Mouse (Mus musculus): ENCODE data around the gene Fuom. TPM values are rescaled to one million over a fixed set of nuclear protein-coding genes. Genes with fewer than 3 reads are reported as not detected.

Gene Fuom
- total and polyA plus RNA-seq, 3 experiments: 71.5 to 101 (median 83.4) TPM

DNA sequence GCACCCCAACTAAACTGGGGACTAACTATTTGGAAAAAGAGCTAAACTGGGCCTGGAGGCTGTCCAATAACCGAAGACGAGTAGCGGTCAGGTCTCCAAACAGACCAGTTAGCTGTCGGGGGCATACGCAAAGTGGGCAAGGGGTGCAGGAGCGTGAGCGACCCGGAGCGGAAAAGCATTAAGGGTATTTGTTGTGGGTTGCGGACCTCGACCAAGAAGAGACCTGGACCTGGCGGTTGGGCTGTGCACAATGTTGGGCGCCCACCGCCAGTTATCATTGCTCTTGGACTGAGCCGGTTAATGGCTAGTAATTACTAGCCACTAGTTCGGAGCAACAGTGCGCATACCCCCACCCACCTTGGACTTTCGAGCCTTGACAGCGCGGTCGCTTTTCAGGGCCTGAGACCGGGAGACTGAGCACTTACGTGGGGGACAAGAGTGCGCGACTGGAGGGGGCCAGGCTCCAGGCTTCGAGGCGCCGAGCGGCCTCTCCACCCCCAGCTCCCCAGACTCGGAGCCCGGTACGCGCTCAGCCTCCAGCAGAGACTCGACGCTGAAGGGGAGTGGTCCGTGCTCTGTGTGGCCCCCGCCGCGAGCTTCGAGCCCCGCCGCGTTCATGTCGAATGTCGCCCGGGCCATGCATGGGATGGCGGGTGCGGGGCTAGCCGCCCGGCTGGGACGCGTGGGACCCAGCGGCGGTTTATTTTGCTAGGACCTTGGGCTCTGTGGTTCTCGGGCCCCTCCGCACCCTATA, 53.7 kb downstream of the Fuom start, which contains the start of gene Msx3:
Msx3 (minus strand) TSS at position 729 of the 754 bp plus-strand sequence.
- H3K27ac ChIP-seq: no peak within 1 kb of the TSS
- no peak within 1 kb of the TSS for H3K9ac ChIP-seq (ENCODE audit: low read depth, low read length)
- no peaks in the 10 kb centered on the region for H3K79me2 ChIP-seq (replicated peaks; ENCODE audit: control insufficient read depth, insufficient read depth, low read length)
- H3K36me3 ChIP-seq (ENCODE audit: control insufficient read depth, insufficient read depth, low read length): no peaks in the 10 kb centered on the region
- H3K4me3 ChIP-seq: peak within 1 kb of the TSS; percentile 40
- H3K27me3 ChIP-seq (ENCODE audit: control insufficient read depth, insufficient read depth, low read length): peaks cover 9% of the 10 kb centered on the region; the same call in 1 of the 2 replicates
- H3K4me1 ChIP-seq (ENCODE audit: control insufficient read depth, insufficient read depth, low read length): peaks cover 1% of the 10 kb centered on the region; the same call in 1 of the 2 replicates
- TF ChIP-seq CTCF (IDR thresholded peaks at IDR 0.05) (no peak), POLR2A (IDR thresholded peaks at IDR 0.05; ENCODE audit: insufficient read depth, low read depth, low read length) (no peak), EP300 (IDR thresholded peaks at IDR 0.05; ENCODE audit: insufficient read depth, low read depth, low read length) (no peak)
- no peak for DNase-seq
- WGBS: 3% methylated on average over 56 of the region's 56 CpGs
- intact Hi-C loops (cut with DNase I): no loop called here

DNA sequence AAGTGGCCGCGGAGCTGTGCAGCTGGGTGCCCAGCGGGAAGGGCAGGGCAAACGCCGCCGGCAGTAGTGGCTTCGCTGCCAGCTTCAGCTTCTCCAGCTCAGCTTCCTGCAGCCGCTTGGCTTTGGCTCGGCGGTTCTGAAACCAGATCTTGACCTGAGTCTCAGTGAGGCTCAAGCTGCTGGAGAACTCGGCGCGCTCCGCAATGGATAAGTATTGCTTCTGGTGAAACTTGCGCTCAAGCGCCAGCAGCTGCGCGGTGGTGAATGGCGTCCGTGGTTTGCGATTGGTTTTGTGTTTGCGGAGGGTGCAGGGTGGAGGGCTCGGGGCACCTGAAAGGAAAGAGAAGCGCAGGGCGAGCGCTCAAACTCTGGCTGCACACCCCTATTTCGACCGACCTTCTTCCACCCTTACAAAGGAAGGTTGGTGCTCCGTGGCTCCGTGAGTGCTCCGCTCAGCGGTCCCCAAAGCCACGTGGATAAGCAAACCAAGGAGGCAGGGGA, 54.4 kb downstream of the Fuom start:
- Histone ChIP-seq H3K4me1 (ENCODE audit: control insufficient read depth, insufficient read depth, low read length) (peaks cover 1% of the 10 kb centered on the region; the same call in 1 of the 2 replicates), H3K27ac (no peak overlapping the region), H3K4me3 (peak overlapping the region; percentile 27), H3K27me3 (ENCODE audit: control insufficient read depth, insufficient read depth, low read length) (peaks cover 9% of the 10 kb centered on the region; the same call in 1 of the 2 replicates), H3K36me3 (ENCODE audit: control insufficient read depth, insufficient read depth, low read length) (no peaks in the 10 kb centered on the region), H3K9ac (ENCODE audit: low read depth, low read length) (no peak overlapping the region), H3K79me2 (replicated peaks; ENCODE audit: control insufficient read depth, insufficient read depth, low read length) (no peaks in the 10 kb centered on the region)
- under 1% methylated on average over 33 of the region's 33 CpGs for WGBS
- TF ChIP-seq CTCF (IDR thresholded peaks at IDR 0.05) (no peak), EP300 (IDR thresholded peaks at IDR 0.05; ENCODE audit: insufficient read depth, low read depth, low read length) (no peak), POLR2A (IDR thresholded peaks at IDR 0.05; ENCODE audit: insufficient read depth, low read depth, low read length) (no peak)
- DNase-seq: peak in 1 of 2 experiments; percentile 29
- intact Hi-C loops (cut with DNase I): no loop called here

Other genes starting within 250 kb of the Fuom start
- not detected for gene Kndc1, start 207.7 kb downstream of the Fuom start, total RNA-seq (2021)
- gene Kndc1, start 207.7 kb downstream of the Fuom start, polyA plus RNA-seq (2012; rRNA removed): 0.47 TPM in 1 of 2 replicates, not detected in the other
- not detected for gene Utf1, start 158.7 kb downstream of the Fuom start, total RNA-seq (2021)
- gene Utf1, start 158.7 kb downstream of the Fuom start, polyA plus RNA-seq (2012; rRNA removed): not detected in 2 replicates
- gene 6430531B16Rik, start 123.7 kb downstream of the Fuom start, total RNA-seq (2021): not detected
- gene 6430531B16Rik, start 123.7 kb downstream of the Fuom start, polyA plus RNA-seq (2012; rRNA removed): 0.25 TPM in 1 of 2 replicates, not detected in the other
- under 1 TPM; 0.26 to 0.73 TPM for gene Adam8, start 109.9 kb downstream of the Fuom start, total RNA-seq (2021)
- gene Adam8, start 109.9 kb downstream of the Fuom start, polyA plus RNA-seq (2012; rRNA removed): 2.3 and 9.1 TPM in 2 replicates
- 10 to 100 TPM in 1 of 2 experiments, 1 to 10 TPM in 1; 8.5 to 11.1 TPM for gene Zfp511, start 66.0 kb downstream of the Fuom start, total RNA-seq (2021)
- gene Zfp511, start 66.0 kb downstream of the Fuom start, polyA plus RNA-seq (2012; rRNA removed): 20.8 and 21.2 TPM in 2 replicates
- 10 to 100 TPM; 28.4 to 33.5 TPM for gene Tubgcp2, start 65.8 kb downstream of the Fuom start, total RNA-seq (2021)
- gene Tubgcp2, start 65.8 kb downstream of the Fuom start, polyA plus RNA-seq (2012; rRNA removed): 21.7 and 29.7 TPM in 2 replicates
- not detected for gene Msx3, start 53.4 kb downstream of the Fuom start, total RNA-seq (2021)
- not detected in 2 replicates for gene Msx3, start 53.4 kb downstream of the Fuom start, polyA plus RNA-seq (2012; rRNA removed)
- under 1 TPM in 1 of 2 experiments, not detected in 1; 0.23 TPM for gene Caly, start 19.9 kb downstream of the Fuom start, total RNA-seq (2021)
- 0.10 and 0.53 TPM in 2 replicates for gene Caly, start 19.9 kb downstream of the Fuom start, polyA plus RNA-seq (2012; rRNA removed)
- not detected for gene Prap1, start 9.0 kb downstream of the Fuom start, total RNA-seq (2021)
- 0.27 TPM in 1 of 2 replicates, not detected in the other for gene Prap1, start 9.0 kb downstream of the Fuom start, polyA plus RNA-seq (2012; rRNA removed)
- gene Paox, start 13.4 kb upstream of the Fuom start, total RNA-seq (2021): 1 to 10 TPM; 3.0 to 3.4 TPM
- 5.2 TPM in 2 replicates for gene Paox, start 13.4 kb upstream of the Fuom start, polyA plus RNA-seq (2012; rRNA removed)
- 100 to 1,000 TPM; 438 to 535 TPM for gene Echs1, start 14.0 kb upstream of the Fuom start, total RNA-seq (2021)
- gene Echs1, start 14.0 kb upstream of the Fuom start, polyA plus RNA-seq (2012; rRNA removed): 473 and 490 TPM in 2 replicates
- 10 to 100 TPM; 25.2 to 27.3 TPM for gene Mtg1, start 35.1 kb upstream of the Fuom start, total RNA-seq (2021)
- 46.2 and 68.8 TPM in 2 replicates for gene Mtg1, start 35.1 kb upstream of the Fuom start, polyA plus RNA-seq (2012; rRNA removed)
- gene Sprn, start 52.4 kb upstream of the Fuom start, total RNA-seq (2021): under 1 TPM; 0.52 TPM
- 0.85 and 1.9 TPM in 2 replicates for gene Sprn, start 52.4 kb upstream of the Fuom start, polyA plus RNA-seq (2012; rRNA removed)
- not detected for gene Olfr522, start 62.3 kb upstream of the Fuom start, total RNA-seq (2021)
- not detected in 2 replicates for gene Olfr522, start 62.3 kb upstream of the Fuom start, polyA plus RNA-seq (2012; rRNA removed)
- not detected for gene Olfr523, start 70.8 kb upstream of the Fuom start, total RNA-seq (2021)
- not detected in 2 replicates for gene Olfr523, start 70.8 kb upstream of the Fuom start, polyA plus RNA-seq (2012; rRNA removed)
- not detected for gene Olfr524, start 103.5 kb upstream of the Fuom start, total RNA-seq (2021)
- not detected in 2 replicates for gene Olfr524, start 103.5 kb upstream of the Fuom start, polyA plus RNA-seq (2012; rRNA removed)
- gene Cd163l1, start 115.8 kb upstream of the Fuom start, total RNA-seq (2021): not detected
- gene Cd163l1, start 115.8 kb upstream of the Fuom start, polyA plus RNA-seq (2012; rRNA removed): 0.27 TPM in 1 of 2 replicates, not detected in the other
- gene 5830411N06Rik, start 144.8 kb upstream of the Fuom start, total RNA-seq (2021): not detected
- gene 5830411N06Rik, start 144.8 kb upstream of the Fuom start, polyA plus RNA-seq (2012; rRNA removed): 0.12 TPM in 1 of 2 replicates, not detected in the other
- gene Olfr525, start 218.4 kb upstream of the Fuom start, total RNA-seq (2021): not detected
- gene Olfr525, start 218.4 kb upstream of the Fuom start, polyA plus RNA-seq (2012; rRNA removed): not detected in 2 replicates
- not detected for gene Olfr527, start 231.6 kb upstream of the Fuom start, total RNA-seq (2021)
- gene Olfr527, start 231.6 kb upstream of the Fuom start, polyA plus RNA-seq (2012; rRNA removed): not detected in 2 replicates

Measured in heart, adult 2 months (tissue).